Mouse (Mus musculus) E14TG2a.4 (cell line): ENCODE measurements around the gene 3110040M04Rik.

ENCODE experiments used
- H3K27me3 ChIP-seq: 2 replicates; pipeline ENCODE4 v1.6.1; 2014; ENCODE audit warnings: low read length, control low read depth; ENCODE audit not compliant: insufficient read depth
- H3K36me3 ChIP-seq: 2 replicates; pipeline ENCODE4 v1.6.1; 2014; ENCODE audit warnings: low read length, control low read depth; ENCODE audit not compliant: insufficient read depth
- H3K4me1 ChIP-seq: replicated peaks from 2 replicates; pipeline ENCODE4 v1.6.1; 2014; ENCODE audit warnings: low read depth, low read length, control low read depth
- H3K4me3 ChIP-seq: replicated peaks from 2 replicates; pipeline ENCODE4 v1.5.1; 2014; ENCODE audit warnings: mild to moderate bottlenecking, low read length
- H3K9me3 ChIP-seq: 2 replicates; pipeline ENCODE4 v1.6.1; 2014; ENCODE audit warnings: low read length, control low read depth
- CTCF ChIP-seq: conservative IDR thresholded peaks from 2 replicates; pipeline ENCODE4 v1.5.1; 2014; ENCODE audit warnings: low read length
- NANOG ChIP-seq: IDR thresholded peaks from 2 replicates; pipeline ENCODE4 v1.6.1; 2014; ENCODE audit warnings: borderline replicate concordance, low read length, mixed read lengths
- POU5F1 ChIP-seq: IDR thresholded peaks from 2 replicates; pipeline ENCODE4 v1.6.1; 2014; ENCODE audit warnings: low read length, borderline replicate concordance

3110040M04Rik gene

GRCm38 (mm10) chr1:151245165-151245564, 41.2 kb downstream of the 3110040M04Rik start:
- no peaks in the 10 kb centered on the region for H3K27me3 ChIP-seq
- no peaks in the 10 kb centered on the region for H3K36me3 ChIP-seq
- TF ChIP-seq POU5F1 (no peak), NANOG (no peak), CTCF (no peak)
- peaks cover 16% of the 10 kb centered on the region for H3K4me1 ChIP-seq
- peak overlapping the region; percentile 32 for H3K4me3 ChIP-seq
- no peaks in the 10 kb centered on the region for H3K9me3 ChIP-seq

GRCm38 (mm10) chr1:151245846-151246245, 41.9 kb downstream of the 3110040M04Rik start:
- Histone ChIP-seq H3K27me3 (no peaks in the 10 kb centered on the region), H3K4me1 (peaks cover 22% of the 10 kb centered on the region), H3K4me3 (no peak overlapping the region), H3K36me3 (no peaks in the 10 kb centered on the region), H3K9me3 (no peaks in the 10 kb centered on the region)
- TF ChIP-seq NANOG (no peak), CTCF (no peak), POU5F1 (no peak)

DNA sequence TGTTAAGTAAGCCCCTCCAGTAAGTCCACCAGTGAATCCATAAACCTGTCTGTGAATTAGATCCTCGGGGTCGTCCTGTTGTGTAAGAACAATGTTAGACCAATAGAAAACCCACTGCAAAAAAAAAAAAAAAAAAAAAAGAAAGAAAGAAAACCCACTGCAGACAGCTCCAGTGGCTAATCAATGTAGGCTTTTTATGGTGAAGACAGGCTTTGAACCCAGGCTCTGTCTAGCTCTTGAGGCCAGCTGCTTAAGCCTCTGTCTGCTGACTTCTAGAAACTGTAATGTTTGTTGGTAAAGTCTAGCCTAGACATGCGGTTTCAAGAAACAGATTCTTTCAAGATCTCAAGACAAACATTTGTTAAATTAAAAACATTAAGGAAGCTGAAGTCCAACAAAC, 46.2 kb downstream of the 3110040M04Rik start:
- TF ChIP-seq POU5F1 = no peak
- no peaks in the 10 kb centered on the region for H3K9me3 ChIP-seq
- no peak overlapping the region for H3K4me3 ChIP-seq
- H3K36me3 ChIP-seq = no peaks in the 10 kb centered on the region
- peaks cover 9% of the 10 kb centered on the region; the same call in 1 of the 2 replicates for H3K27me3 ChIP-seq
- peaks cover 30% of the 10 kb centered on the region for H3K4me1 ChIP-seq

DNA sequence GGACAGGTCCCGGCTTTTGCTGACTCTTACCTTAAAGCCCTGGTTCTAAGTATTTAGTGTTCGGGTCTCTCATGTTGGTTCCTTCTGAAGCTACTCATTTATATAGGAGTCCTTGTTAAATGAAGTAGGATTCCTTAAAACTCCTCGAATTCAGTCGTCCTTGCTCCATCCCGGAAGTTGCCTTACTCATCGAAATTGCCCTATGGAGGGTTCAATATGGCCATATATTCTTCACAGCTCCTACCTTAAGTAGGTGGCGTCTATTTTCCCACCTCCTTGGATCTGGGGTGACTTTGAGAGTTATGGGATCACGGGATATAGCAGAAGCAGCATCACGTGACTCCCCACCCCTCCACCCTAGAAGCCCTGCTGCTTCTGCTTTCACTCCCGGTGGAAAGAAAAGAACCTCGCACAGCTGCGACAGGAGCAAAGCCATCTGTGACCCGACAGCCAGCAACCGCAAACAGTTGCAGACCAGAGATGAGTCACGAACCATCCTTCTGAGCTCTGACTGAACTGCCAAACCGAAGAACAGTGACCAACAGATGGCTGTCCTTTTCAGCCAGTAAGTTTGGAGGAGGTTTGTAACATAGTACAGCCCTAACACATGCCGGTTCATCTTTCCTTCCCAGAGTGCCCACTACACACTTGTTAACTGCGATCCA, 46.7 kb downstream of the 3110040M04Rik start:
- H3K4me1 ChIP-seq = peaks cover 29% of the 10 kb centered on the region
- no peaks in the 10 kb centered on the region for H3K9me3 ChIP-seq
- TF ChIP-seq POU5F1 = no peak
- peaks cover 9% of the 10 kb centered on the region; the same call in 1 of the 2 replicates for H3K27me3 ChIP-seq
- no peak overlapping the region for H3K4me3 ChIP-seq
- H3K36me3 ChIP-seq = no peaks in the 10 kb centered on the region

DNA sequence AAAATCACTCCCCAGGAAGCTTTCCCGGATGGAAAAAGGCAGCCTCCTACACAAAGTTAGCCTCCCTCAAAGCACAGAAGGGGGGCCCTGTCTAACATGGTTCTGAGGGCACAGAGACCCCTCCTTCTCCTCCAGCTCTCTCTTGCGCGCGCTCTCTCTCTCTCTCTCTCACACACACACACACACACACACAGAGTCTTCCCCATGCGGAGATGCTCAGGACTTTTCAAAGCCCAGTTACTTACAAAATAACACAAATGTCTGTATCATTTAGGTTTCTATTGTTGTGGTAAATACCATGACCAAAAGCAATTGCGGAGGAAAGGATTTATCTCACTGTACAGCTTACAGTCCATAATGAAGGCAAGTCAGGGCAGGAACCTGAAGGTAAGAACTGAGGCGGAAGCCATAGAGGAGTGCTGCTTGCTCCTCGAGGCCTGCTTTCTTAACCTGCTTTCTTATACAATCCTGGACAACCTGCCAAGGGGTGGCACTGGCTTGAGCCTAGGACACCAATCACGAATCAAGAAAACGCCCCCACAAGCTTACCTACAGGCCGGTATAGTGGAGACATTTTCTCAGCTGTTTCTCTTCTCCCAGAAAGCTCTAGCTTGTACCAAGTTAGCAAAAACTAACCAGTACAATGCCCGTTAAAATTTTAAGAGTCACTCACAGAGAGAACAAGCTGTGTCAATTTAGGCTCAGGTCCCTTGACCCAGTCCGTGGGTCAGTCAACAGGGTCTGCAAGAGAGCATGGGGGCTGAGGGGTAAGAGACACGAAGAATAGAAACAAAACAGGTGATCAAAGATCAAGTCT, 47.5 kb downstream of the 3110040M04Rik start:
- no peak overlapping the region for H3K4me3 ChIP-seq
- H3K27me3 ChIP-seq = peaks cover 9% of the 10 kb centered on the region; the same call in 1 of the 2 replicates
- no peaks in the 10 kb centered on the region for H3K36me3 ChIP-seq
- TF ChIP-seq POU5F1 (no peak), CTCF (no peak), NANOG (no peak)
- H3K9me3 ChIP-seq = no peaks in the 10 kb centered on the region
- H3K4me1 ChIP-seq = peaks cover 24% of the 10 kb centered on the region
